Comparison of ENCODE assay signal across 8 mouse cellular contexts in the genomic region with DNA sequence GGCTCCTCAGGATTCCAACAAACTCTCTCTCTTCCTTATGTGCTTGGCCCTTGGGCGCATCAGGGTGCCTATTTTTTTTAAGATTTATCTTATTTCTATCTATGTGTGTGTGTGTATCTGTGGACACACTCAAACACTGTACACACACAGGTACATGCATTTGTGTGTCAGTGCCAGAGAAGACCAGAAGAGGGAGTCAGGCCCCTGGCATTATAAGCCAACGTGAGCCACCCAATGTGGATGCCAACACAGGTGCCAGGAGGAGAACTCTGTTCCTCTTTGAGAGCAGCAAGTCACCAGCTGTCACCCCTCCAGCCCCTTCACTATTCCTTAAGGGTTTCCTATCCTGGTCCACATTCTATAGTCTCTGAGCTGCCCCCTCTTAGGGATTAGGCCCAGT. TPM values are rescaled to one million over a fixed set of nuclear protein-coding genes. Genes with fewer than 3 reads are reported as not detected.
DNase-seq lines count a peak whose midpoint lies in the region; ATAC-seq and TF ChIP-seq lines count a peak whose summit lies in the region.

No protein-coding gene starts in this region.

- H3K36me3 ChIP-seq in hindbrain, postnatal 0 days (ENCODE audit: insufficient read depth, low read length): no peaks in the 10 kb centered on the region
- H3K36me3 ChIP-seq in hindbrain, embryonic 16.5 days (ENCODE audit: control insufficient read depth, insufficient read depth, low read length): no peaks in the 10 kb centered on the region
- no peaks in the 10 kb centered on the region for H3K36me3 ChIP-seq in midbrain, embryonic 10.5 days

- H3K4me2 ChIP-seq in hindbrain, postnatal 0 days (ENCODE audit: low read depth, low read length): no peak overlapping the region
- H3K4me2 ChIP-seq in hindbrain, embryonic 16.5 days (ENCODE audit: low read length): no peak overlapping the region

- no peak for ATAC-seq in hindbrain, postnatal 0 days
- ATAC-seq in hindbrain, embryonic 16.5 days: no peak

- peak; percentile 63 for TF ChIP-seq CTCF in hindbrain, postnatal 0 days (IDR thresholded peaks at IDR 0.05; ENCODE audit: low read depth)

- no peak for DNase-seq in hindbrain, postnatal 0 days (ENCODE audit: low spot score)
- DNase-seq in MN1 (ENCODE audit: low spot score) (peak; percentile 35), liver (peak; percentile 59)
- peak; percentile 37 for DNase-seq in retina, postnatal 1 day
- DNase-seq in yolk sac, embryonic 10.5 days (ENCODE audit: low spot score): no peak
- no peak for DNase-seq in midbrain, embryonic 10.5 days (ENCODE audit: low spot score)
- no peak for DNase-seq in right cerebral cortex, postnatal 4 days

- H3K9me3 ChIP-seq in hindbrain, postnatal 0 days (ENCODE audit: low read length): no peaks in the 10 kb centered on the region
- H3K9me3 ChIP-seq in hindbrain, embryonic 16.5 days (ENCODE audit: control insufficient read depth, low read length): no peaks in the 10 kb centered on the region
- no peaks in the 10 kb centered on the region for H3K9me3 ChIP-seq in midbrain, embryonic 10.5 days (replicated peaks)

- H3K9ac ChIP-seq in hindbrain, postnatal 0 days (replicated peaks; ENCODE audit: low read length): no peak overlapping the region
- H3K9ac ChIP-seq in hindbrain, embryonic 16.5 days (ENCODE audit: low read depth, low read length): no peak overlapping the region

- H3K4me1 ChIP-seq in hindbrain, postnatal 0 days (ENCODE audit: insufficient read depth, low read length): peaks cover 3% of the 10 kb centered on the region; the same call in 1 of the 2 replicates
- peaks cover 3% of the 10 kb centered on the region; the same call in 1 of the 2 replicates for H3K4me1 ChIP-seq in hindbrain, embryonic 16.5 days (ENCODE audit: control insufficient read depth, insufficient read depth, low read depth, low read length)
- peaks cover 25% of the 10 kb centered on the region for H3K4me1 ChIP-seq in midbrain, embryonic 10.5 days

- no peak overlapping the region for H3K4me3 ChIP-seq in hindbrain, postnatal 0 days (ENCODE audit: low read length)
- H3K4me3 ChIP-seq in hindbrain, embryonic 16.5 days (ENCODE audit: low read length): no peak overlapping the region
- H3K4me3 ChIP-seq in midbrain, embryonic 10.5 days: no peak overlapping the region

- WGBS in hindbrain, postnatal 0 days: 64% methylated on average over 2 of the region's 2 CpGs
- WGBS in hindbrain, embryonic 16.5 days: 68% methylated on average over 2 of the region's 2 CpGs
- 75% methylated on average over 2 of the region's 2 CpGs for WGBS in midbrain, embryonic 10.5 days

- no peak overlapping the region for H3K27ac ChIP-seq in hindbrain, postnatal 0 days
- no peak overlapping the region for H3K27ac ChIP-seq in hindbrain, embryonic 16.5 days (ENCODE audit: low read depth, low read length)
- H3K27ac ChIP-seq in midbrain, embryonic 10.5 days (replicated peaks): no peak overlapping the region

- no peaks in the 10 kb centered on the region for H3K27me3 ChIP-seq in hindbrain, postnatal 0 days (ENCODE audit: insufficient read depth, low read length)
- H3K27me3 ChIP-seq in hindbrain, embryonic 16.5 days (replicated peaks; ENCODE audit: control insufficient read depth, insufficient read depth, low read length): no peaks in the 10 kb centered on the region
- H3K27me3 ChIP-seq in midbrain, embryonic 10.5 days (ENCODE audit: low read depth, poor library complexity, severe bottlenecking): no peaks in the 10 kb centered on the region

RNA-seq across cellular contexts. Expression of a gene that starts 19.1 kb away (rescaled TPM):
- total RNA-seq in hindbrain, postnatal 0 days (2014; rRNA removed): 8.9 and 9.3 TPM in 2 replicates
- polyA plus RNA-seq in hindbrain, postnatal 0 days (2015; fragmentation: Nextera tagmentation; extraction: Ambion mirVana): 10.2 and 11.1 TPM in 2 replicates
- polyA plus RNA-seq in hindbrain, embryonic 16.5 days (2015; fragmentation: Nextera tagmentation; extraction: Ambion mirVana): 12.2 and 14.5 TPM in 2 replicates
- polyA plus RNA-seq in midbrain, embryonic 10.5 days (2016; fragmentation: Nextera tagmentation; extraction: Ambion mirVana): 15.4 and 18.1 TPM in 2 replicates

RNA-seq across cellular contexts. Expression of a gene that starts 21.4 kb away (rescaled TPM):
- 71.1 and 74.2 TPM in 2 replicates for total RNA-seq in hindbrain, postnatal 0 days (2014; rRNA removed)
- 19.7 and 21.2 TPM in 2 replicates for polyA plus RNA-seq in hindbrain, postnatal 0 days (2015; fragmentation: Nextera tagmentation; extraction: Ambion mirVana)
- polyA plus RNA-seq in hindbrain, embryonic 16.5 days (2015; fragmentation: Nextera tagmentation; extraction: Ambion mirVana): 9.1 and 15.7 TPM in 2 replicates
- 50.9 and 55.7 TPM in 2 replicates for polyA plus RNA-seq in midbrain, embryonic 10.5 days (2016; fragmentation: Nextera tagmentation; extraction: Ambion mirVana)

RNA-seq across cellular contexts. Expression of a gene that starts 34.0 kb away (rescaled TPM):
- total RNA-seq in hindbrain, postnatal 0 days (2014; rRNA removed): 38.1 and 39.7 TPM in 2 replicates
- polyA plus RNA-seq in hindbrain, postnatal 0 days (2015; fragmentation: Nextera tagmentation; extraction: Ambion mirVana): 42.8 and 44.4 TPM in 2 replicates
- 48.0 and 50.5 TPM in 2 replicates for polyA plus RNA-seq in hindbrain, embryonic 16.5 days (2015; fragmentation: Nextera tagmentation; extraction: Ambion mirVana)
- polyA plus RNA-seq in midbrain, embryonic 10.5 days (2016; fragmentation: Nextera tagmentation; extraction: Ambion mirVana): 60.5 and 62.6 TPM in 2 replicates

Comparison
In these comparisons a context has a peak if more than half of its experiments do, and no peak if none do; other contexts are left out.
1. DNase-seq: peak in MN1 (single experiment), liver (single experiment) and retina, postnatal 1 day (single experiment); none in hindbrain, postnatal 0 days (single experiment), yolk sac, embryonic 10.5 days (single experiment), midbrain, embryonic 10.5 days (single experiment) and right cerebral cortex, postnatal 4 days (single experiment).